Mouse (Mus musculus): ENCODE data around the gene E2f2.

E2f2 gene

DNA sequence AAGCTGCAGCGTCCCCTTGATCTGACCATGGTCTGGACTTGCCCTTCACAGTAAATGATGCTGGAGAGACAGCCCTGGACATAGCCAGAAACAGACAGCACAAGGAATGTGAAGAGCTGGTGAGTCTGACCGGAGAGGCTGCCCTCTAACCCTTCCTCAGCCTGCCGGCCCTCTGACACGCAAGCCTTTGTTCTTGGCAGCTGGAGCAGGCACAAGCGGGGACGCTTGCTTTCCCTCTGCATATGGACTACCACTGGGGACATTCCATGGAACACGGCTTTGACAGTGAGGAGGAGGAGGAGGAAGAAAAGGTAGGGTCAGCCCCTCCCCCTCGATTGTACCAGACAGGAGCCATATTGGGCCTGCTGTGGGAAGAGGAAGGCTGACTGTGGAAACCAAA lies 68.8 kb downstream of the E2f2 start:
- DNase-seq (ENCODE audit: low read depth): no peak

DNA sequence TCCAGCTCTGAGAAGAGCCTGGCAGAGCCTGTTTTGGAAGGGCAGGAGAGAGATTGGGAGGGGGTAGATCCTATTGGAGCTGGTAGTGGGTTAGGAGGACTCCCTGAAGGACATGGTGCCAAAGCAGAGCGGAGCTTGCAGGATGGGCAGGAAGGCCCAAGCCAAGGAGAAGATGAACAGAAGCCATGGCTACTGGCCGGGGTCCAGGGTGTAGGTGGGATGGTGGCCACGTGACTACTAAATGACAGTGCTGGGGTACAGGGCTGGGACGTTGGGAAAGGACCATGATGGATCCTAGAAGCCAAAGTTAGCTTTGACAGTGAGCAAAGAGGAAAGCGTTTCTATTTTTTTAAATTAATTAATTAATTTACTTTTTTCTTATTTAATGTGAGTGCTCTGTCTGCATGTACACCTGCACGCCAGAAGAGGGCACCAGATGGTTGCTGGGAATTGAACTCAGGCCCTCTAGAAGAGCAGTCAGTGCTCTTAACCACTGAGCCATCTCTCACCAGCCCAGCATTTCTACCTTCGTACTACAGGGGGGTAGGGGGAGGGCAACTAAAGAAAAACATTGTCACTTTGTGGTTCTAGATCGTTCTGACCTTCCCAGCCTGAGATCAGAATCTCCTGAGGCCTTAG lies 70.0 kb downstream of the E2f2 start:
- peak; percentile 33 for DNase-seq (ENCODE audit: low read depth)

GRCm38 (mm10) chr4:136242728-136243127 lies 70.5 kb downstream of the E2f2 start:
- no peak for DNase-seq (ENCODE audit: low read depth)

- DNase-seq (ENCODE audit: low read depth): no peak
Measured at GRCm38 (mm10) chr4:136244208-136244607, 72.0 kb downstream of the E2f2 start.

Data from naive thymus-derived CD4-positive, alpha-beta T cell, adult 2 months (primary cell).